Mouse (Mus musculus) liver, embryonic 14.5 days (tissue): Measurements from ENCODE around the gene Col23a1.
A peak's percentile ranks its signal among the peaks of the same experiment; 100 is the strongest.

ENCODE experiments used
- CTCF ChIP-seq: IDR thresholded peaks from 2 replicates; pipeline ENCODE4 v1.5.1; 2016; ENCODE audit warnings: antibody characterized with exemption, low read depth, control low read depth
- EP300 ChIP-seq: IDR thresholded peaks from 2 replicates; pipeline ENCODE4 v1.6.1; 2016; ENCODE audit warnings: antibody characterized with exemption, low read depth

- TF ChIP-seq EP300 (no peak), CTCF (peak; percentile 99)
These were observed 250.1 kb downstream of the Col23a1 start for GRCm38 (mm10) chr11:51539759-51540282.
